Mouse (Mus musculus) adrenal gland, postnatal 10 days (tissue): ENCODE results near the gene Tbx18. TPM values are rescaled to one million over a fixed set of nuclear protein-coding genes. Genes with fewer than 3 reads are reported as not detected.

Experiments used
- DNase-seq: peaks from one replicate; pipeline ENCODE4 v3.0.0; 2021; ENCODE audit warnings: mixed read lengths
- long read RNA-seq, 2 experiments: library from polyadenylated mRNA; stranded (forward); transcript quantifications; one replicate each; pipeline ENCODE4 v2.0.0; 2021
- total RNA-seq, 2 experiments: library from RNA; stranded (reverse); gene quantifications; 2 replicates each; pipeline ENCODE4 v1.2.3; 2021

Gene Tbx18
- total RNA-seq, result 1 to 10 TPM; 3.5 to 3.7 TPM
- long read RNA-seq, experiment 1, full-length matches to known transcripts, result 6 of 8 reads
- long read RNA-seq, experiment 1, partial matches to known transcripts, result 1 of 8 reads
- long read RNA-seq, experiment 1, other reads (novel, unspliced or antisense), result 1 of 8 reads
- long read RNA-seq, experiment 2, full-length matches to known transcripts, result 3 of 5 reads
- long read RNA-seq, experiment 2, partial matches to known transcripts, result 0 of 5 reads
- long read RNA-seq, experiment 2, other reads (novel, unspliced or antisense), result 2 of 5 reads

DNA sequence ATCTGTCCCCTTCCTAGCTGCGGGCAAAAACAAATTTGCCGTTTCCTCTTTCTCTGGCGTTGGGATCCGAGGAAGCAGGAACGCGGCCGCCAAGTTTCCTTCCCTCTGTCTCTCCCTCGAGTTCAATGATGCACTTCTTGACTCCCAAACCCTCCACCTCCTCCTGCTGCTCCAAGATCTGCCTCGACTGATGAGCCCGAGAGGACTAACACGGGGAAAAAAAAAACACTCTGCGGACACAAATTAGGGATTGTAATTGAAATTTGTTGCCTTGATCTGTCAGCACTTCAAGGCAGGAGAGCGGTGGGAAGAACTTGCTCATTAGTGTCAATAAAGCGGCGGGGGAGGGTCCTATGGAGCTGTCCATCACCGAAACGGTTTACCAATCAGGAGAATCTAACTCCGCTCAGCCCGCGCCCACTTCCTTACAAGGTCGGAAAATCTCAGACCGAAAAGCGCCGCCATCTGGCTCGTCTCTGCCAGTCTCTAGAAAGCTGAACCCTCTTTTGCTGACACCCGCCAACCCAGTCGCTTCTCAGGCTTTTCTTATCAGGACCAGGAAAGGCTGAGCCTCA lies at the start of gene Tbx18:
Gene Tbx18, minus strand, starts transcription at position 300 of the 575 bp plus-strand sequence.
- peak; percentile 79 for DNase-seq

DNA sequence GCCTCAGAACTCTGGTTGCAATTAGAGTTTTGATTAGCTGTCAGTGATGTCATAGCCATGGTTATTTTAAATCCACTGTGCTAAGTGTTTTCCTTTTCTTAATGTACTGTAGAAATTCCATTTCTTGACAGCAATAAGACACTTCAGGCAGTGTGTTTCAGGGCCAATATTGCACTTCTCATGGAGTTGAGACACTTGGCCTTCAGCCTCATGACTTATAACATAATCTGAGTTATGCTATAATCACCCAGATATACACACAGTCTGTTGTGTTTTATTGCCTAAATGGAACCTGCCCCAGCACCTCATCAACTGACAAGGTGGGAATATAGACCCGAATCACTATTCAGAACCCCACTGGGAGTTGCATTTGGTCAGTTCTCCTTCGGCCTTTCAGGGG lies 42.9 kb upstream of the Tbx18 start:
- no peak for DNase-seq

DNA sequence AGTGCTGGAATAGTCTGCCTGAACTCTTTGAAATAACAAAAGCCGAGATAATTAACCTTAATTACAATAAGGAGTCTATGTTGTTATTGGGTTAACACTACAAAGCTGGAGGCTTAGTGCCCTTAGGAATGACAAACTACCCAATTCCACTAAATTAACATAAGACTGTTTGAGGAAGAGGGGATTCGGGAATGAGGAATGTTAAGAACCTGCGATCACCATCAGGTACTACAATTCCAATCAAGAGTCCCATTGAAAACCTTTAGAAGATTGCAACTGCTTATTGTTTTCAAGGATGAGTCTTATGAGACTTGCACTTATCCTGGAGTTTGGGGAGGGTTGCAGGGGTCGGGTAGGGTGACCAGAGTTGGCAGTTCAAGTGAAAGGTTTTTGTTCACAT lies 24.6 kb upstream of the Tbx18 start:
- no peak for DNase-seq

DNA sequence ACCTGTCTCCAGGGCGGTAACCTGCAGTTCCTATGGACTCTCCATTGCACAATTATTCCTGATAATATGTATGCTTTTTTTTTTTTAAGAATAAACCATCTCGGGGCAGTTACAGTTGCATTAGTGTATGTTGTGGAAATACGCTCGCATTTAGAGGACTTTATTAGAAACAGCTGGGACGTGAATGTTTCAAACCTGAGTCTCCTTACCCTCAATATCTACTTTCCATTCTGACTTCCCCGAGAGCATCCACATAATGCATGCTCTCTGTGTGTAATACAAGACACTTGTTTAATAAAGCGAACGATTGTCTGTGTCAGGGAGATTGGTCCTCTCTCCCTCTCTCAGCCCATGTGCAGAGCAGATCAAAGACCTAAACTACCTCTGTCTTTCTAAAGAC lies 10.5 kb upstream of the Tbx18 start:
- no peak for DNase-seq

DNA sequence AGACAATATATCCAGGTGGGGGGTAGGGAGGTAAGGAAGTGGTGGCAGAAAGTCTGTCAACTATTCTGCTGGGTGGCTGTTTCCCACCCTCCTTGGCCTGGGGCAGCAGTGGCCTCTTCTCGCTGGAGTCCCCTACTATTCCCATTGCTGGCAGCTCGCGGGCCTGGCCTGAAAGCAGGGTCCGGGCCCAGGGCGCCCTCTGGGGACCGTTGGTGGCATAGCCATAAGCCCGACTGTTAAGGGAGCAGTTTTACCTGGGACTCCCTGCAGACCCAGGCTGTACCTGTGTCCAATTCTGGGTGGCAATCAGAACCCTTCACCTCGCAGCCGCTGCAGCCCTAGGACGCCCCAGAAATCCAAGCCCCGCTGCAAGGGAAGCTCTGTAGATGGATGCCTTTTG lies 9.6 kb upstream of the Tbx18 start:
- peak; percentile 76 for DNase-seq

DNA sequence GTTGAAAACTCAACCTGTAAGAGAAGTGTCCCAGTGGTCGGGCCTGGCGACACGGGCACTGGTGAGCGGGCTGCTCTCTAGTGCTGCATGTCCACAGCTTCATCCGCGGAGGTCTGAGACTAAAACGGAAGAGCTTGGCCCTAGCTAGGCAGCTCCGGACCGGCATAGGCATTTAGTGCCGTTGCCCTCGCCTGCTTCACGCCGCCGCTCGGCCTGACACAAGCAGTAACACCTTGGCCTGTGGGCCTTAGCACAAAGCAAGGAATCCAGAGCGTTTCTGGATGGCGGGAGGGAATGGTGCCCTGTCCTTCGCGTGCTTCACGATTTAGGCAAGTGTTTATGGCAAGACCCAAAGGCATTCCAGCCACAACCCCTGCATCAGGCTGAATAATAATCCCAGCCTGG lies 9.2 kb upstream of the Tbx18 start:
- no peak for DNase-seq

DNA sequence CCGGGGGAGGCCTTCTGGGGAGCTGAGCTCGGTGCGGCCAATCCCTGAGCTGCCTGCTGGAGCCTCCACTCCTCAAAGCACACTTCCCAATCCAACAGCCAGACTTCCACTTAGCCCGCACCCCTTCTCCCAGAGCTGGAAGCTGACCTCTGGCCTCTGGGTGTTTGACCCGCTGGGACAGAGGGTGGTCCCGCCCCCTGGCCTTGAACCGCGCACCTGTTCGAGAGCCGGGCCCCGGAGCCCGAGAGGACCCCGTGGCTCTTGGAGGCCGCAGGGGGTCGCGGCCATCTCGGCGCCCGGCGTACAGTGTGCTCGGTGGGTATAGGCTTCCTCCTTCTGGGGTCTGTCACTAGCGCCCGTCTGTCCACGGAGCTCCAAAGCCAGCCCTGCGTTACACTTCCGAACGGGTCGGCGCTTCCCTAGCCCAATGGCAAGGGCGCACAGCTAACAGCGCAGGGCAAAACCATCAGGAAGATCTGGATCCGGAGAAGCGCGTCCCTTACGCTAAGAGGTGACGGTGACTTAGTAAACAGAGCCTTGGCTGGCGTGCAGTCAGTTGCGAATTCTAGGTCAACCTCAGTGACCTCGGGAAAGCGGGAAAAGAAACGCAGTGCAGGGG lies 8.6 kb upstream of the Tbx18 start:
- DNase-seq, result peak; percentile 11

DNA sequence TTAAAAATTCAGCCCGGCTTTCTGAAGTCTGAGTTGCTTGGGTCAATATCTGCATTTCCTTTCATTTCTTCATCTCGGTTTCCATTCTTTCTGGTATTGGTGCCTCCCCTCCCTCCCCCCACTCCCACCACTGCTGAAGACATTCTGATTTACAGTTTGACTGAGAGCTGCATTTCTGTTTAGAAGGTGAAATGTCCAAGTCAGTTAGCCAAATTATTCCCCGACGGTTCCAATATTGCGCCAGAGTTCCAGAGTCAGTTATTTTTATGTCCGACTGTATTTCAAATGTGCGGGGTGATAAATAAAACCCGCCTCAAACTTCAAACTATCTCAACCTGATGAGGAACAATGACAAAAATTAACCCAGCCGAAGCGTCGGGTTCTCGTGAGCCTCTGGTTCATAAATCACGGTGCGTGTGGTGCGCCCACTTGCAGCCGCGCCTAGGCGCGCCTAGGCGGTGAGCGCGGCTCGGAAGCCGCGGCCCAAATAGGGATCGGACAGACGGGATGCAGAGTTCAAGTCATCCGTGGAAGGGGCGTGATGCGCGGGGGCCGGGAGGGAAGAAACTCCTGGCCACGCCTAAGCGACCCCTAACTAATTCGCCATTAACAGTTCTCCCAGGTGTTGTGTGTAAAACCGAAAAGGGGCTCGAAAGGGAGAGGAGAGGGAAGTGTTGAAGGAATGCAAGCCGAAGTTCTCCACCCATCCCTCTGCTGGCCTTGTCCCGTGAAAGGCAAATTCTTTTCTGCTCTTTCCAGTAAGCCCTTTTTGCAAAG lies 7.9 kb upstream of the Tbx18 start:
- DNase-seq, result peak; percentile 13

DNA sequence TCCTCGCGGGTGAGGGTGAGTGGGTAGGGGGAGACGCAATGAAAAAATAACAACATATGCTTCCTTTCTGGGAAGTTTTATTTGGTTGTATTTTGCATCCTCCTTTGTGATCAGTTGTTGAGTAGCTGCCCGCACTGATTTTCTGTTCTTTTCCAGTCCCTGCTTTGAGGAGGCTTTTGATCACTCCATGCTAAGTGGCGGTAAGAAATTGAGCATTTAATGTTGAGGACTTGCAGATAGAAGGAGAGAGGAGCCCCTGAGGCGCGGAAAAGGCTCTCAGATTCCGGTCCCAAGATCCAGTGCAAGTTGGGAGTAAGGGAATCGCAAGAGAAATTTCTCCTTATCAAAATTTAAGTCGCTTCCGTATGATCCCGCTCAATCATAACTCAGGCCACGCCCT lies 7.1 kb upstream of the Tbx18 start:
- no peak for DNase-seq

DNA sequence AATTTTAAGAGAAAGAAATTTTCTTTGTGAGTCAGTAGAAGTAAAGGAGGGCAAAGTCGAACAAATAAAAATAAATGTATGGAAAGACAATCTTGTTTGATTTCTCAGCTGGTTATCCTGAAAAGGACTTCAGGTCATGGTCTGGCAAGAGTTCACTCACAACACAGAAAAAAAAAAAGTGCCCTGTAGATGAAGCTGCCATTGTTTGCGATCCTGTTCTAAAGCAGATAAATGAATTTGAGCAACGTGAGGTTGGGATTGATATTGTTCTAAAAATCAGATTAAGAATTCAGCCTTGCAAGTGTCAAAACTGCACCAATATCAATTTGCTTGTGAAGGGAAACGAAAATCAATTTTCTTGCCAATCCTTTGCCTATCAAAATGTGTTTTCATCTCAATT lies 6.2 kb upstream of the Tbx18 start:
- no peak for DNase-seq

DNA sequence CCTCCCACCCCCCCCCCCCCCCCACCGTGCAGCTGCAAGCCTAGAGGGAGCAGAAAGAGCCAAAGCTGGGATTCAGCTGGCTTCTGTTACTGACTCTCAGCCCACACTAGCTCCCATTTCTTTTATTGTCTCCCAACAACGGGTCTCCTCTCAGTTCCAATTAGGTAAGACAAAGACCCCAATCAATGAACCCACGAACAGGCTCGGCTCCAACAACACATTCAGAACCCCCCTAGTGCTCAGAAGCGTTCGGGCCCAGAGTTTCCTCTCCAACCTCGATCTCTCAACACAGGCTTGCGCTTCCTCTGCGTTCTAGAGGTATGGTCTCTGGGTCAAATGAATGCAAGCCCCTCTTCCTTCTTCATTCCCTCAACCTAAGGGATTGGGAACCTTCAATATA lies 4.0 kb upstream of the Tbx18 start:
- DNase-seq, result no peak

DNA sequence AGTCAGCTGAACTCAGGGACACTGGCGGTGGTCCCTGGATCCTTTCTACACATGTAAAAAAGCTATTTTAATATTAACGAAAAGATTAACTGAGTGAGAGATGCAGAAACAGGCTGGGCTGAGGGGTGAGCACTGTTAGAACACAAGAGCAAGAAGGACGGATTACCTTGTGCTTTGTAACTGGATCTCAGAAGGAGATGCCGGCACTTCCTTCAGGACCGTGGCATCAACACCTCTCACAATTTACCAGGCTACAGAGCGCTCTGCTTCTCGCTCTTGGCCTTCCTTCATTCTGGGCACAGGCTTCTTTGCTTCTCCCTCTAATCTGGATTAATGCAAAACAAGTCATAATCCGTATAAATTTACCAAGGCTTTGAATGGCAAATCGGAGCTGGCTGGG lies 3.6 kb upstream of the Tbx18 start:
- no peak for DNase-seq

DNA sequence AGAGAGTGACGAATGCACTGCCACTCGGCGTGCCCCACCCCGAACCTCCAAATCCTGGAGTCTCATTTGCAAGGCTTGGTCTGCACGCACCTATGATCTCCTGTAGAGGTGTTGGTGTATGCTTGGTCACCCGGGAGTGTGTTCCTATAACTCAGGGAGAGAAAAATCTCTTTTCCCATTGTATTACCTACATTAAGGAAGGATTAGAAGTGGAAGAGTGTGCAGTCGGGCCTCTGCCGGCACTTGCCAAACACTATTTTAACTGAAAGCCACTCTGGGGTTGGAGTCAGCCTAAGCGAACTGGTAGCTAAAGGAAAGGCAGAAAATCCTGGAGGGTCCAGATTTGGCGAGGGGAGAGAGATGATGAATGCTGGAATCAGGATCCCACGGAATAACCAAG lies 2.7 kb upstream of the Tbx18 start:
- no peak for DNase-seq

DNA sequence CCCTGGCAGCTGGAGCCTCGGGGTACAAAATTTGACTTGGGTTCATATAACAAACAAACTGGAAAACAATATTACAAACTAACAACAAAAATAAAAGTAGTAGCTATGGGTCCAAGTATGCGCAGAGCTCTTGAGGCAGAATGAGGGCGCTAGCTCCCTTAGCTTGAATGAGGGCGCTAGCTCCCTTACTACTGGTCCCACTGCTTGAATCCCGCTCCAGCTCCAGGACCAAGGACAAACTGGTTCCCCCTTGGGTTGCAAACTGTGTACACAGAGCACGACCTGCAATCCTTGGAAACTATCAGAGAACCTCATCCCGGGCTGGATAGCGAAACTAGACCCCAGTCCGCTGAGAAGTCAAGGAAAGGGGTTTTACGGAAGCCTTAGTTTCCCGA lies 2.2 kb upstream of the Tbx18 start:
- no peak for DNase-seq

DNA sequence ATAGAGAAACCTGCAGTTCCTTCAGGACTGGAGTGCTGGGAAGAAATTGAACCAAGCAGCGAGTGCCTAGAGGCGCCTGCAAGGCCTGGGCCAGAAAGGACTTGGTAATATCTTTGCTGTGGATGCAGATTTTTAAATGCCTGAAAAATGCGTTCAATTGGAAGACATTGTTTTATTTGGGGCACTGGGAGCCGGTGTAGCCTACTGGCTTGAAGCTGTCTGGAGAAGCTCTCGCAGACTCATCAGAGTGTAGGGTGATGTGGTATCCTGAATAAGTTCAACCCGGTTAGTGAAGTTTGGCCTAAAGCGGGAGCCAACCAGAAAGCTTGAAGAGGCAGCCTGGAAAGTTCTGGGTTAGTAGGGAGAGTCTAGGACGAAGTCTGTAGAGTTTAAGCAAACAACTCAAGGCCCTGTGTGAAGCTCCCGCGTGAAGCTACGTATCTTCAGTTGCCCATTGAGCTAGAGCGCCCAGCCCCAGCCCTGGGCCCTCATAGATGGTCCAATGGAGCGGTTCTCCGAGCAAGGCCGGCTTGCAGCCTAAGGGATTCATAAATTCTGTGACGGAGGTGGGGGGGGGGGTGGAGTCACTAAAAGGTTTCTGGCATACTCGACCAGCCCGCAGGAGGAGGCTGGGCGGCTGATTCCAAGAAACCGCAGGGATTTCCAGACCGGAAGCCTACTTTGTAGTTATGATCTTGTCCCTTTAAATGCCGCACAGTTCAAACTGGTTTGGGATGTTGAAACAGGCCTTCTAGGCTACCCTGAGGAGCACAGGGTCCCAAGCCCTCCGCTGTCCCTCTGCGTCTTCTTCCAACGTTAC lies 1.6 kb upstream of the Tbx18 start:
- DNase-seq, result no peak

DNA sequence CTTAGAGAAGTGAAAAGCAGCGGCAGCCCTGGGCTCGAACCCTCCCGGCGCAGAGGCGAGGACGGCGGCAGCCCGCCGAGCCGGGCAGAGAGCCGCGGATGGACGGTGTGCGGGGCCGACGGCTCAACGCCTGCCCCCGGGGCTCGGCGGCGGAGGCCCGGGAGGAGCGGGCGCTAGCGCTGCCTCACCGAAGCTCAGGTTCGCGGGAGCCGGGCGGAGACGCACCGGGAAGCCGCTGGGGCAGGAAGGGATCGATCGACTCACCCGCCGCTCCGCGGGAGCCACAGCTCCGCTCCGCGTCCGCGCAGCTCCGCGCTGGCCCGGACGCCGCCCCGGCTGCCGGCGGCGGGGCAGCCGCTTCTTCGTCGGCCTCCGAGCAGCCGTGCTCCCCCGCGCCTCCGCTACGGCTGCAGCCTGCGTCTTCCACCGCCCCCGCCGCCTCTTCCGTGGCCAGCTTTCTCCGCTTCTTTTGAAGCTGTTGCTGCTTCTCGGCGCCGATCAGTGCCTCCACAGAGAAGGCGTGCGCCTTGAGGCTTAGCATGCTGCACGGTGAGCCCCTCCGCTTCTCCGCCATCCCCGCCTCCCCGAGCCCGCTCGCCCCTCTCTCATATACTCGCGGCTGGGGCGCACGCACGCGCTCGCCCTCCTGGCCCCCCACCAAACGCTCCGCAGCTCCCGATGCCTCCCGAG lies 644 bp downstream of the Tbx18 start:
- DNase-seq, result peak; percentile 61

DNA sequence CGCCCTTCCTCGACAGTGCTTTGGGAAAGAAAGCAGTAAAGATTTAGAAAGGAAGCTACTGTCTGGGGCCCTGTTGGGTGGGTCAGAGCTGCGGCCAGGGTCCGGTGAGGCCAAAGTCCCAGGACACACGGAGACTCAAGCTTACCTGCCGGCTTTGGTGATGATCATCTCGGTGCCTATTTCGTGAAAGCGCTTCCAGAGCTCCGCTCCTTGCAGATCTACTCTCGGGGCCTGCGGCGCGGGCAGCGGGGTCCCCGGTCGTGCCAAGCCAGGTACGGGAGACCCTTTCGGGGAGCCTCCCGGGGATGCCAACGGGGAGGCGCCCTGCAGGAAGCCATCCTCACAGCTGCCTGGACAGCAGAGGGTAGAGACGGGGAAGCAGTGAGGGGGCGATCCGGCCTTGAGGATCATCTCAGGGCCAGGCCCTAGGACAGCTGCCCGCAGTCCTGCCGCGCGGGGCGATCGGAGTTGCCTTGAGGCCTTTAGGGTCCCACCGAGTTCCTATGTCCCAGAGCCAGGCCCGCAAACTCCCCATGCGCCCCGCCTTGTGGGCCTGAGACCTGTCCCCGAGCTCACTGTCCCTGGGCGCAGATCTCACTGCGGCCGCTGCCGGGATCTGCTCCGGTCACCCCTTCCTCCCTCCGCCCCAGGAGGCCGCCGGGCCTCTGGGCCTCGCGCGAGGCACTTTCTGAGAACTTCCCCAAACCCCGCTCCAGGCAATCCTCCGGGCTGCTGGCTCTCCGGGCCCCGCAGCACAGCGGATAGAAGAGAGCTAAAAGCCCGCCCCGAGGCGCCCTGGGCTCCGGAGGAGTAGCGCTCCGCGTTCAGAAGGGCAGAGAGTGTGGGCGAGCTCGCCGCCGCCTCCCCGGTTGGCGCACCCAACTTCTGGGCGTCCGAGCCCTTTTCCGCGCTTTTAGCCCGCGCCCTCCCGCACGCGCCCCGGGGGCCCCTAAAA lies 1.5 kb downstream of the Tbx18 start:
- DNase-seq, result no peak

DNA sequence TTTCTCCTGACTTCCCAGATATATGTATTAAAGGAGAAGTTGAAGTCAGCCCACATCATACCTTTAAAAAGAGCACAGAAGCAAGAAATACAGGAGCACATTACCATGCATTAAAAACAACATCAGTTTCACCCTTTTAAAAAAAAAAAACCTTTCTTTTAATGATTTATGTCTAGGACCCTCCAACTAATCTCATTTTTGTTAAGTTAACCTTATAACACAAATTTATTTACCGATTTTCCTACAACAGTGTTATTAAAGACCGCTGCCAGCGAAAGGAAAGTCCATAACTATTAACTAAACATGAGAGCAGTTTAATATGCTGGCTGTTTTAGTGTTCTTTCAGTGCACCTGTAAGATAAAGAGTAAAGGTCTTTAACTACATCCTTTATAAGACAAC lies 3.0 kb downstream of the Tbx18 start:
- no peak for DNase-seq

DNA sequence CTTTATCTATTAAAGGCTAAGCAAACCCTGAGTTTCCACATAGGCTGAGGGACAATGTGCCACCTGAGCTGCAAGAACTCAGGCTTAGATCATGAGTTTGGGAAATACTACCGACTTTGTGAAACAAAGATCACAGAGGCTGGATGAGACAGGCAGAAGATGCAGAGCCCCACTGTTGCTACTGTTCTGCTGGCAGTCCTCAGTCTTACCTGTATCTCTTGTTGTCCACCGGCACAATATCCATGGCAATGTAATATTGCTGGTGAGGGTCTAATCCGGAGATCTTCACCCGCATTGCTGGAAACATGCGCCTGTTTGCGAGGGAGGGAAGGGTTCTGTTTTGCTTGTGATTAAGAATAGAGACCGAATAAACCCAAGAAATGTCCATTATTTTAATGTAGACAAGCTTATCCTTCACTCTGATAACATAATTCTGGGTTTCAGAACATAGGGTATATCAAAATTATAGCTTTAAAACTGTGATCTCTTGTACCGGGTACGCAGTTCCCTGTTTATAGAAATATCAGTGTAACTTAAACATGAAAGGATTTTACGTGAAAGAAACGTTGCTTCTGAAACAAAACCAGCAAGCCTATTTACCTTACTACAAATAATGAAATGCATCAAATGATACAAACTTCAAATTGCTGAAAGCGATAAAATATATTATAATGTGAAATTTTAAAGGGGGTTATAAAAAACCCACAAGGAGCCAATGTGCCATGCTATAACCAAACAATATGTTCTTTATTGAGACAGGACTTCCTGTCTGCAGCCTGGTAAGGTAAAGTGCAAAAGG lies 3.7 kb downstream of the Tbx18 start:
- DNase-seq, result no peak

DNA sequence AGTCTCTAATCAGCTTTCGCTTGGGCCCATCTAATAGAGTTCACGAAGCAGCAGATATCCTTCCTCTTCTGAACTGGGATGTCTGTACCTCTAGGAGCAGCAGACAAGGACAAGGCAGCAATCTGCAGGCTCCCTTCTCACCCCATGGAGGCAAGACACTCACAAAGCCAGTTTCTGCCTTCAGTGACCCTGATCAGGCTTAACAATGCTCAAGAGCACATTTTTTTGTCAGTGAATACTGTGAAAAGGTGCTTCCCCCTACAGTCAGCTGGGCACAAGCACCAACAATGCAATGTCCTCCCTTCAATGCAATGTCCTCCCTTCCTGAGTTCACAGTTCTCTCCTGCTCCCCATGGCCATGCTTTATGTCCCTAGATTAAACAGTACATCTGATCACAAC lies 9.3 kb downstream of the Tbx18 start:
- no peak for DNase-seq
